Mouse (Mus musculus): ENCODE data around the gene Gm28308. TPM values are rescaled to one million over a fixed set of nuclear protein-coding genes. Genes with fewer than 3 reads are reported as not detected.
A peak's percentile ranks its signal among the peaks of the same experiment; 100 is the strongest.

Gm28308 gene
- polyA plus RNA-seq, 1 experiment from 2014 or later = not detected

- Histone ChIP-seq H3K27ac (no peak overlapping the region), H3K9ac (no peak overlapping the region), H3K4me3 (no peak overlapping the region), H3K27me3 (peaks cover 99% of the 10 kb centered on the region), H3K4me1 (no peaks in the 10 kb centered on the region), H3K36me3 (no peaks in the 10 kb centered on the region), H3K4me2 (replicated peaks) (no peak overlapping the region), H3K9me3 (no peaks in the 10 kb centered on the region)
- no peak for ATAC-seq (ENCODE audit: insufficient number of reproducible peaks, insufficient read depth, low FRiP score, low TSS enrichment)
- 3% methylated on average over 3 of the region's 3 CpGs for WGBS
Observed at GRCm38 (mm10) chr6:52180726-52181125, 32.4 kb downstream of the Gm28308 start.

GRCm38 (mm10) chr6:52180213-52180710 lies 32.9 kb downstream of the Gm28308 start:
- no peak overlapping the region for H3K4me2 ChIP-seq (replicated peaks)
- H3K9me3 ChIP-seq = no peaks in the 10 kb centered on the region
- H3K4me1 ChIP-seq = no peaks in the 10 kb centered on the region
- peaks cover 99% of the 10 kb centered on the region for H3K27me3 ChIP-seq
- no peak overlapping the region; the same call in 1 of the 2 replicates for H3K9ac ChIP-seq
- under 1% methylated on average over 11 of the region's 11 CpGs for WGBS
- no peaks in the 10 kb centered on the region for H3K36me3 ChIP-seq
- no peak overlapping the region for H3K27ac ChIP-seq
- no peak for ATAC-seq (ENCODE audit: insufficient number of reproducible peaks, insufficient read depth, low FRiP score, low TSS enrichment)
- no peak overlapping the region for H3K4me3 ChIP-seq

GRCm38 (mm10) chr6:52179690-52180089 lies 33.4 kb downstream of the Gm28308 start:
- Histone ChIP-seq H3K4me2 (replicated peaks) (no peak overlapping the region), H3K36me3 (no peaks in the 10 kb centered on the region), H3K9me3 (no peaks in the 10 kb centered on the region), H3K9ac (no peak overlapping the region; the same call in 1 of the 2 replicates), H3K27me3 (peaks cover 99% of the 10 kb centered on the region), H3K4me1 (no peaks in the 10 kb centered on the region), H3K27ac (no peak overlapping the region), H3K4me3 (no peak overlapping the region; the same call in 1 of the 2 replicates)
- whole genome bisulfite sequencing = 2% methylated on average over 10 of the region's 10 CpGs
- no peak for ATAC-seq (ENCODE audit: insufficient number of reproducible peaks, insufficient read depth, low FRiP score, low TSS enrichment)

- WGBS = 3% methylated on average over 4 of the region's 4 CpGs
- Histone ChIP-seq H3K4me2 (replicated peaks) (no peak overlapping the region; the same call in 1 of the 2 replicates), H3K9me3 (no peaks in the 10 kb centered on the region), H3K27ac (no peak overlapping the region), H3K36me3 (no peaks in the 10 kb centered on the region), H3K27me3 (peaks cover 97% of the 10 kb centered on the region), H3K9ac (no peak overlapping the region), H3K4me1 (no peaks in the 10 kb centered on the region), H3K4me3 (no peak overlapping the region)
- ATAC-seq (ENCODE audit: insufficient number of reproducible peaks, insufficient read depth, low FRiP score, low TSS enrichment) = no peak
Observed at GRCm38 (mm10) chr6:52178918-52179665, 34.0 kb downstream of the Gm28308 start.

- no peaks in the 10 kb centered on the region for H3K9me3 ChIP-seq
- peaks cover under 1% of the 10 kb centered on the region; the same call in 1 of the 2 replicates for H3K4me1 ChIP-seq
- ATAC-seq (ENCODE audit: insufficient number of reproducible peaks, insufficient read depth, low FRiP score, low TSS enrichment) = no peak
- 1% methylated on average over 9 of the region's 9 CpGs for WGBS
- no peaks in the 10 kb centered on the region for H3K36me3 ChIP-seq
- H3K4me3 ChIP-seq = peak overlapping the region; percentile 11; the same call in 1 of the 2 replicates
- no peak overlapping the region for H3K27ac ChIP-seq
- no peak overlapping the region for H3K4me2 ChIP-seq (replicated peaks)
- peaks cover 95% of the 10 kb centered on the region for H3K27me3 ChIP-seq
- no peak overlapping the region; the same call in 1 of the 2 replicates for H3K9ac ChIP-seq
Observed at GRCm38 (mm10) chr6:52177806-52178205, 35.3 kb downstream of the Gm28308 start.

GRCm38 (mm10) chr6:52177061-52177735 lies 35.9 kb downstream of the Gm28308 start, which contains the start of gene 5730596B20Rik:
Gene 5730596B20Rik, plus strand, starts transcription at chr6:52177498.
- Histone ChIP-seq H3K9me3 (no peaks in the 10 kb centered on the region), H3K36me3 (no peaks in the 10 kb centered on the region), H3K9ac (no peak within 1 kb of the TSS; the same call in 1 of the 2 replicates), H3K4me3 (peak within 1 kb of the TSS; percentile 23; the same call in 1 of the 2 replicates), H3K4me2 (replicated peaks) (no peak within 1 kb of the TSS; the same call in 1 of the 2 replicates), H3K4me1 (peaks cover 5% of the 10 kb centered on the region; the same call in 1 of the 2 replicates), H3K27me3 (peaks cover 95% of the 10 kb centered on the region), H3K27ac (0 out of 2 replicates have a peak within 1 kb of the TSS, but pooled peaks have one; percentile 23)
- WGBS = under 1% methylated on average over 36 of the region's 36 CpGs
- ATAC-seq (ENCODE audit: insufficient number of reproducible peaks, insufficient read depth, low FRiP score, low TSS enrichment) = no peak

- Histone ChIP-seq H3K9ac (no peak overlapping the region), H3K4me2 (replicated peaks) (no peak overlapping the region), H3K4me3 (peak overlapping the region; percentile 23; the same call in 1 of the 2 replicates), H3K27me3 (peaks cover 95% of the 10 kb centered on the region), H3K27ac (0 out of 2 replicates have a peak overlapping the region, but pooled peaks have one; percentile 23), H3K9me3 (no peaks in the 10 kb centered on the region), H3K36me3 (no peaks in the 10 kb centered on the region), H3K4me1 (peaks cover 6% of the 10 kb centered on the region; the same call in 1 of the 2 replicates)
- 1% methylated on average over 6 of the region's 6 CpGs for WGBS
- ATAC-seq (ENCODE audit: insufficient number of reproducible peaks, insufficient read depth, low FRiP score, low TSS enrichment) = no peak
Observed at GRCm38 (mm10) chr6:52176391-52176790, 36.7 kb downstream of the Gm28308 start.

GRCm38 (mm10) chr6:52175864-52176263 lies 37.3 kb downstream of the Gm28308 start:
- 0% methylated on average over 9 of the region's 35 CpGs for WGBS
- H3K4me2 ChIP-seq (replicated peaks) = peak overlapping the region; percentile 13; the same call in 1 of the 2 replicates
- H3K4me3 ChIP-seq = peak overlapping the region; percentile 23
- no peak for ATAC-seq (ENCODE audit: insufficient number of reproducible peaks, insufficient read depth, low FRiP score, low TSS enrichment)
- 0 out of 2 replicates have a peak overlapping the region, but pooled peaks have one; percentile 56 for H3K27ac ChIP-seq
- H3K4me1 ChIP-seq = peaks cover 7% of the 10 kb centered on the region; the same call in 1 of the 2 replicates
- H3K27me3 ChIP-seq = peaks cover 95% of the 10 kb centered on the region
- H3K9ac ChIP-seq = no peak overlapping the region; the same call in 1 of the 2 replicates
- H3K36me3 ChIP-seq = no peaks in the 10 kb centered on the region
- H3K9me3 ChIP-seq = no peaks in the 10 kb centered on the region

GRCm38 (mm10) chr6:52174968-52175751 lies 38.0 kb downstream of the Gm28308 start:
- H3K4me3 ChIP-seq = peak overlapping the region; percentile 23
- WGBS = 1% methylated on average over 40 of the region's 41 CpGs
- no peak overlapping the region for H3K9ac ChIP-seq
- no peak for ATAC-seq (ENCODE audit: insufficient number of reproducible peaks, insufficient read depth, low FRiP score, low TSS enrichment)
- H3K4me1 ChIP-seq = peaks cover 7% of the 10 kb centered on the region; the same call in 1 of the 2 replicates
- H3K36me3 ChIP-seq = no peaks in the 10 kb centered on the region
- H3K27me3 ChIP-seq = peaks cover 95% of the 10 kb centered on the region
- no peaks in the 10 kb centered on the region for H3K9me3 ChIP-seq
- H3K27ac ChIP-seq = 0 out of 2 replicates have a peak overlapping the region, but pooled peaks have one; percentile 56
- 0 out of 2 replicates have a peak overlapping the region, but pooled peaks have one; percentile 13 for H3K4me2 ChIP-seq (replicated peaks)

GRCm38 (mm10) chr6:52173648-52174047 lies 39.5 kb downstream of the Gm28308 start:
- ATAC-seq (ENCODE audit: insufficient number of reproducible peaks, insufficient read depth, low FRiP score, low TSS enrichment) = no peak
- 3% methylated on average over 4 of the region's 4 CpGs for WGBS
- Histone ChIP-seq H3K4me2 (replicated peaks) (peak overlapping the region; percentile 44; the same call in 1 of the 2 replicates), H3K4me1 (peaks cover 7% of the 10 kb centered on the region; the same call in 1 of the 2 replicates), H3K36me3 (no peaks in the 10 kb centered on the region), H3K27me3 (peaks cover 89% of the 10 kb centered on the region), H3K9me3 (no peaks in the 10 kb centered on the region), H3K9ac (no peak overlapping the region), H3K4me3 (no peak overlapping the region), H3K27ac (no peak overlapping the region)
